Mouse (Mus musculus) neural tube, embryonic 13.5 days (tissue): ENCODE results near the gene Cul3. TPM values are rescaled to one million over a fixed set of nuclear protein-coding genes. Genes with fewer than 3 reads are reported as not detected.
A peak's percentile ranks its signal among the peaks of the same experiment; 100 is the strongest.

ENCODE experiments used
- ATAC-seq: fragments of 200-750 bp; cut with Nextera tagmentation; 2 replicates; pipeline ENCODE4 v1.8.0; 2017; ENCODE audit warnings: low read depth, mild to moderate bottlenecking, moderate TSS enrichment, moderate library complexity
- H3K27ac ChIP-seq: fragments of 300-500 bp; sonication (generic); replicated peaks from 2 replicates; pipeline ENCODE4 v1.5.1; 2015; ENCODE audit warnings: moderate library complexity, mild to moderate bottlenecking, inconsistent platforms
- H3K27me3 ChIP-seq: fragments of 300-500 bp; sonication (generic); 2 replicates; pipeline ENCODE4 v1.6.1; 2015; ENCODE audit warnings: mild to moderate bottlenecking, inconsistent platforms
- H3K36me3 ChIP-seq: fragments of 300-500 bp; sonication (generic); 2 replicates; pipeline ENCODE4 v1.6.1; 2015; ENCODE audit warnings: mild to moderate bottlenecking, inconsistent platforms
- H3K4me1 ChIP-seq: fragments of 300-500 bp; sonication (generic); replicated peaks from 2 replicates; pipeline ENCODE4 v1.6.1; 2015; ENCODE audit warnings: inconsistent platforms
- H3K4me2 ChIP-seq: fragments of 300-500 bp; sonication (generic); 2 replicates; pipeline ENCODE4 v1.6.1; 2015; ENCODE audit warnings: inconsistent platforms, mild to moderate bottlenecking, moderate library complexity
- H3K4me3 ChIP-seq: fragments of 300-500 bp; sonication (generic); 2 replicates; pipeline ENCODE4 v1.5.1; 2015; ENCODE audit warnings: mild to moderate bottlenecking, inconsistent platforms
- H3K9ac ChIP-seq: fragments of 300-500 bp; sonication (generic); 2 replicates; pipeline ENCODE4 v1.6.1; 2015; ENCODE audit warnings: moderate library complexity, mild to moderate bottlenecking, inconsistent platforms
- H3K9me3 ChIP-seq: fragments of 300-500 bp; sonication (generic); 2 replicates; pipeline ENCODE4 v1.6.1; 2016; ENCODE audit warnings: inconsistent platforms
- WGBS: fragments of 180-500 bp; shearing (Covaris S2); methylation state at CpG from one replicate; pipeline ENCODE4 v1.1.7; 2015; 5-methylcytosine and 5-hydroxymethylcytosine counted together
- polyA plus RNA-seq: library from polyadenylated mRNA; unstranded; fragments of >200 nt; fragmentation: Nextera tagmentation; extraction: Ambion mirVana; gene quantifications from 2 replicates; pipeline ENCODE4 v1.2.1, GENCODE M21; 2015

Cul3 gene
- polyA plus RNA-seq, 1 experiment from 2014 or later: 29.3 TPM

GRCm38 (mm10) chr1:80224839-80225412, 115.4 kb downstream of the Cul3 start:
- WGBS: 40% methylated on average over 3 of the region's 3 CpGs
- H3K9ac ChIP-seq: no peak overlapping the region
- H3K36me3 ChIP-seq: no peaks in the 10 kb centered on the region
- peaks cover 7% of the 10 kb centered on the region for H3K4me1 ChIP-seq
- no peak for ATAC-seq
- H3K27ac ChIP-seq: no peak overlapping the region
- no peak overlapping the region for H3K4me2 ChIP-seq
- H3K4me3 ChIP-seq: no peak overlapping the region
- no peaks in the 10 kb centered on the region for H3K9me3 ChIP-seq
- no peaks in the 10 kb centered on the region for H3K27me3 ChIP-seq

GRCm38 (mm10) chr1:80221151-80221550, 119.1 kb downstream of the Cul3 start:
- no peak overlapping the region for H3K27ac ChIP-seq
- H3K9ac ChIP-seq: no peak overlapping the region
- ATAC-seq: peak; percentile 69
- no peak overlapping the region for H3K4me2 ChIP-seq
- WGBS: 50% methylated on average over 4 of the region's 4 CpGs
- H3K9me3 ChIP-seq: no peaks in the 10 kb centered on the region
- H3K36me3 ChIP-seq: no peaks in the 10 kb centered on the region
- no peaks in the 10 kb centered on the region for H3K27me3 ChIP-seq
- H3K4me3 ChIP-seq: no peak overlapping the region
- peaks cover 7% of the 10 kb centered on the region for H3K4me1 ChIP-seq

GRCm38 (mm10) chr1:80218268-80218667, 122.0 kb downstream of the Cul3 start, which contains the start of gene Fam124b:
Fam124b (minus strand) TSS chr1:80218473.
- Histone ChIP-seq H3K9ac (no peak within 1 kb of the TSS), H3K4me3 (no peak within 1 kb of the TSS), H3K4me1 (no peaks in the 10 kb centered on the region; the same call in 1 of the 2 replicates), H3K27me3 (no peaks in the 10 kb centered on the region), H3K27ac (no peak within 1 kb of the TSS; the same call in 1 of the 2 replicates), H3K36me3 (no peaks in the 10 kb centered on the region), H3K9me3 (no peaks in the 10 kb centered on the region), H3K4me2 (no peak within 1 kb of the TSS)
- 81% methylated on average over 6 of the region's 6 CpGs for WGBS
- ATAC-seq: 0 out of 2 replicates have a peak, but pooled peaks have one; percentile 19

Other genes starting within 250 kb of the Cul3 start
- gene Fam124b, start 122.0 kb downstream of the Cul3 start, polyA plus RNA-seq: 0.80 and 0.96 TPM in 2 replicates
- gene Gm45261, start 121.0 kb upstream of the Cul3 start, polyA plus RNA-seq: not detected in 2 replicates